Mouse (Mus musculus): ENCODE data around the gene Cpxm1. TPM values are rescaled to one million over a fixed set of nuclear protein-coding genes. Genes with fewer than 3 reads are reported as not detected.

The Cpxm1 gene
- polyA plus RNA-seq, 1 experiment from 2014 or later = 26.2 TPM

Other genes with a start within 250 kb of the Cpxm1 start
- 414 and 435 TPM in 2 replicates for gene Snrpb, start 218.2 kb downstream of the Cpxm1 start, polyA plus RNA-seq (2014; fragmentation: Nextera tagmentation; extraction: Ambion mirVana)
- gene Tmc2, start 202.4 kb downstream of the Cpxm1 start, polyA plus RNA-seq (2014; fragmentation: Nextera tagmentation; extraction: Ambion mirVana) = not detected in 2 replicates
- 110 and 124 TPM in 2 replicates for gene Nop56, start 123.1 kb downstream of the Cpxm1 start, polyA plus RNA-seq (2014; fragmentation: Nextera tagmentation; extraction: Ambion mirVana)
- gene Idh3b, start 113.0 kb downstream of the Cpxm1 start, polyA plus RNA-seq (2014; fragmentation: Nextera tagmentation; extraction: Ambion mirVana) = 326 and 327 TPM in 2 replicates
- 0.71 and 0.93 TPM in 2 replicates for gene Ebf4, start 102.4 kb downstream of the Cpxm1 start, polyA plus RNA-seq (2014; fragmentation: Nextera tagmentation; extraction: Ambion mirVana)
- not detected in 2 replicates for gene Gm28372, start 7.7 kb upstream of the Cpxm1 start, polyA plus RNA-seq (2014; fragmentation: Nextera tagmentation; extraction: Ambion mirVana)
- not detected in 2 replicates for gene 1700020A23Rik, start 7.7 kb upstream of the Cpxm1 start, polyA plus RNA-seq (2014; fragmentation: Nextera tagmentation; extraction: Ambion mirVana)
- gene Tmem239, start 8.9 kb upstream of the Cpxm1 start, polyA plus RNA-seq (2014; fragmentation: Nextera tagmentation; extraction: Ambion mirVana) = not detected in 2 replicates
- gene Vps16, start 26.8 kb upstream of the Cpxm1 start, polyA plus RNA-seq (2014; fragmentation: Nextera tagmentation; extraction: Ambion mirVana) = 40.4 and 43.8 TPM in 2 replicates
- gene Pced1a, start 27.1 kb upstream of the Cpxm1 start, polyA plus RNA-seq (2014; fragmentation: Nextera tagmentation; extraction: Ambion mirVana) = 5.2 and 6.7 TPM in 2 replicates
- 87.2 and 88.5 TPM in 2 replicates for gene Ptpra, start 52.7 kb upstream of the Cpxm1 start, polyA plus RNA-seq (2014; fragmentation: Nextera tagmentation; extraction: Ambion mirVana)
- gene Mrps26, start 166.2 kb upstream of the Cpxm1 start, polyA plus RNA-seq (2014; fragmentation: Nextera tagmentation; extraction: Ambion mirVana) = 72.4 and 75.3 TPM in 2 replicates
- not detected in 2 replicates for gene Oxt, start 178.6 kb upstream of the Cpxm1 start, polyA plus RNA-seq (2014; fragmentation: Nextera tagmentation; extraction: Ambion mirVana)
- gene Avp, start 185.0 kb upstream of the Cpxm1 start, polyA plus RNA-seq (2014; fragmentation: Nextera tagmentation; extraction: Ambion mirVana) = not detected in 2 replicates
- 14.9 and 15.1 TPM in 2 replicates for gene Fastkd5, start 232.5 kb upstream of the Cpxm1 start, polyA plus RNA-seq (2014; fragmentation: Nextera tagmentation; extraction: Ambion mirVana)
- gene Ubox5, start 232.5 kb upstream of the Cpxm1 start, polyA plus RNA-seq (2014; fragmentation: Nextera tagmentation; extraction: Ambion mirVana) = 6.9 and 7.5 TPM in 2 replicates
- 0.35 and 0.80 TPM in 2 replicates for gene Lzts3, start 245.2 kb upstream of the Cpxm1 start, polyA plus RNA-seq (2014; fragmentation: Nextera tagmentation; extraction: Ambion mirVana)